Mouse (Mus musculus): Measurements from ENCODE around the gene Cblb.

DNA sequence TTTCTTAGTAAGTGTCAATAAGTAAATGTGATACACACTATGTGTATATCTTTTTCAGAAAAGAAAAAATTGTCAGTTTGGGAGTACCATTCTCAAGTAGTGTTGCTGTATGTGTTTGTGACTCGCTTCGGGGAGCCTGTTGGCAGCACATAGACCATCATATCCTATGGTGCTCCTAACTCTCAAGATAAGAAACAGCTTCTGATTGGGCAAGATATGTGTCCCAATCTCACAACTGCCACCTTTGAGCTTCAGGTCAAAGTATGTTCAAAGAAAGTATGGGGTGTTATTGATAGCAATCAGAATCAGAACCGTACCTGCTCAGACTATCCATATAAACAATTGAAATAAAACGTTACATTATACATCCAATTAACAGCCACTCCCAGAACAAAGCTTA, 219.9 kb downstream of the Cblb start:
- TF ChIP-seq CTCF (IDR thresholded peaks at IDR 0.05; ENCODE audit: borderline replicate concordance, control insufficient read depth, extremely low read depth, insufficient read depth, low read length, poor library complexity) = no peak
- TF ChIP-seq POLR2A (IDR thresholded peaks at IDR 0.05; ENCODE audit: control insufficient read depth, extremely low read depth, insufficient read depth, low read length, poor library complexity) = no peak

Data from thymus, adult 2 months (tissue).